Mouse (Mus musculus): ENCODE measurements around the gene Atp6v0b.

Gene Atp6v0b

DNA sequence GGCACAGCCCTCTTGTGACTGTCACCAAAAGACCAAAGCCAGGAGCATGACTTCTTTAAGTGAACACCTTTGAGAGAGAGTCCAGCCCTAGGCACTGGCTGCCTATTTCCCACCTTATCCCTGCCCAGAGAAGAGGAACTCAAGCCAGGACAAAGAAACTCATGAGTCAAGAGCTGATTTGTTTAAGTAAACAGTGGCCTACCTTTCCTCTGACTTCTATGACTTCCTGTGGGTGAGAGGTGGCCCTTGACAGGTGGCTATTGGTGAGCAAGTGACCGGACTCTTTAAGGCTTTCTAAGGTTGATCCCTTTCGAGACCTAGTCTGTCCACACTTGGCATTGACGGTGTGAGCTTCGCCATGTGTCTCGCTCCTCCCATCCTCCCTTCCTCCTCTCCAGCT is 46.3 kb downstream of the Atp6v0b start:
- in situ Hi-C loops (cut with MboI, MseI) = no loop called here

DNA sequence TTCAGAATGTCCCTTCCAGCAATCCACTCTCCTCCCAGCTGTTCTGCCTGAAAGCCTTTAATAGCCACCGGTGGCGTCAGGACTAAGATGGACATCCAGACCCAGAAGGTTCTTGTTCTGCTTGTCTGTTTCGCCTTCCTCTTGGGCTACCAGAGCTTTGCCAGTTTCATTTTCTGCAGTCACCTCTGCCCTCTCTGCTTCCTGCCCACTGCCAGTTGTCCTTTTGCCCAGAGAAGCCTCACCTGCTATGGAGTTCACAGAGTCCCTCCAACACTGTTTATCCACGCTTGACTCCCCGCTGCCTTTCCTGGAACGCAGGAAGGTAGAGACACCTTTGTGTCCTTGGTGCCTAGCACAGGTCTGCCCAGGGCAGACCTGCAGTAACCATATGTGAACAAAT is 47.8 kb downstream of the Atp6v0b start:
- in situ Hi-C loops (cut with MboI, MseI) = no loop called here

DNA sequence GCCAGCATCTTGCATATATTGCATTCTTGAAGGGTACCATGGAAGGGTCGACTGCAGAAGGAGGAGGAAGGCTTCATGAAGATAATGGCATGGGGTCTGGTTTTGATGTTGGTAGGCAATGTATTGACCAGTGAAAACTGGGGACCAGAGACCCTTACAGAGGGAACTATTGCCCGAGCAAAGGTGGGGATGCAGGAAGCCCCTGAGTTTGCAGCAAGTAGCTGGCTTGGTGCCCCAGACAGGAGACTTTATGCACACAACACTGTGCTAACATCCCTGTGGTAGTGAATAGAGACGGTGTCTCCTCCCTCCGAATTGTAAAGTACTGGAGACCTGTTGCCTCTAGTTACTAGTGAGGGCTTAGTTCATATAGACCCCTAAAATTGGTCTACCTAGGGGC is 49.9 kb downstream of the Atp6v0b start:
- in situ Hi-C loops (cut with MboI, MseI) = no loop called here

DNA sequence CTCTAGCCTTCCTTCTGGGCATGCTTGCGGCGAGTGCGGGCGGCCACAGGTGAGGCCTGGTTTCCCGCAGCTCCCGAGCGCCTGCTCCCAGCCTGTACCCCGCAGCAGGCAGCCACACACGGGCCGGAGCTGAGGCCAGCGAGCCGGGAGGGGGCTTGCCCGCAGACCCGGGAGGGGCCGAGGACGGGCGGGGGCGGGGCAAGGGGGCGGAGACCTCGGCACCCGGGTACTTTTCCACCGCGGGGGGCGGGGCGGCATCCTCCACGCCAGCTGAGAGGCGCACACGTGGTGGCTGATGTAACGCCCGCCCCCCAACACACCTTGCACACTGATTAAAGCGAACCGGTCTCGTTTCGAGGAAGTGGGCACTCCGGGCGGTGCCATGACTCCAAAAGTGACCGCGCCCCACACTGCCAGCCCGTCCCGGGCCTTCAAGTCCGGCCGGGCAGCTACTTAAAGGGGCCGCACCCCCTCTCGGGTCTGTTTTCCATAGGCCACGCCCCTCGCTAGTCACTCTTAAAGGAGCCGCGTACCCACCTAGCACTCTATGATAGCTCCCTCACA is 50.8 kb downstream of the Atp6v0b start:
- in situ Hi-C loops (cut with MboI, MseI) = no loop called here

DNA sequence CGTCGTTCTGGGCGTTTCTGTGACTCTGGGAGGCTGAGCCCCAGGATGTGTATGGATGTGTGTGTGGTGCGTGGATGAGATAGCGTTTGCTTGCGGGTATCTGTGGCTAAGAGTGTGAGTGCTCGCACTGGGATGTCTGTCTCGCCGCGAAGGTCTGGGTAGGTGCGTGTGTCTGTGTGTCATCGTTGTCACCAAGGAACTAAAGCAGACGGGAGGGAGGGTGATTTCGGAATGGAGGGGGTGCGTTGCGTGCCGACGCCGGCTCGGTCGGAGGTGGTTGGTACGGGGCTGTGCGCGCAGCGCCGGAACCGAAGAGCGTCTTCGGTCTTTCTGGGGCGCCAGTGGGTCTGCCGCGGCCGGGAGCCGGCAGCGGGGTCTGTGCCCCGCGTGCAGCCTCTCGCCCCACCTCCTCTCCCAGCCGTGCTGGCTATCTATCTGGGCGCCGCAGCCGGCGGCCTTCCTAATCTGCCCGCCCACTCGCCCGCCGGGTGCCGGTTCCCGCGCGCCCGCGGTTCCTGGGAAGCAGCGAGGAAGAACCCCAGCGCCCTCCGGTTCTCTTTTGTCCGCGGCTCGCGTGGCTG is 51.5 kb downstream of the Atp6v0b start:
- in situ Hi-C loops (cut with MboI, MseI) = no loop called here

DNA sequence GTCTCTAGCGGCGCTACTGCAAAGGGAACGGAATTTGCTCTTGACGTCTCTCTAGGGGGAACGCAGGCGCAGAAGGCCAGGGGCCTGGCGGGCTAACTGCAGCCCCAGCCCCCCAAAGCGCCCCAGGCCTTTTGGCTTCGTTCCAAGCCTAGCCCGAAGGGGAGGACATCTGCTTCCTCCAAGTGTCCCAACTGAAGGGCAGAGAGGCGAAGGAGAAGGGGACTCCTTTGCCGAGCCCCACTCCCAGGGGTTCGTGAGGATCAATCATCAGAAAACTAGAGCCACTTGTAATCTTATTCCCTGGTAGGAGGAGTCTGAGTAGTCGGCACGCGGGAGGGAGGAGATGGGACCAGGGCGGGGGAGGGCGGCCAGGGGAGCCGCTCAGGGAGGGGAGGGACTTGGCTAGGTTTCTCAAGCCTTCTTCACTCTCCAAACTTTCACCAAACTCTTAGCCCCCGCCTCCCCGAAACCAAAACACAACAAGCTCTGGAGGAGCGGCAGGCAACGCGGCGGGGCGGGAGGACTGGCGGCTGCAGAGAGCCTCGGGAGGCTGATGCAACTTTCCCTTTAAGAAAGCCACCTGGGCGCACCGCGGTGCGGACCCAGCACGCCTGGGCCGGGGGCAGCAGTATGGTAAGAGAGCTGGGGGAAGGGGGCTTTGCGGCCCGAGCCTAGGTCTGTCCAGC is 52.1 kb downstream of the Atp6v0b start:
- in situ Hi-C loops (cut with MboI, MseI) = no loop called here

DNA sequence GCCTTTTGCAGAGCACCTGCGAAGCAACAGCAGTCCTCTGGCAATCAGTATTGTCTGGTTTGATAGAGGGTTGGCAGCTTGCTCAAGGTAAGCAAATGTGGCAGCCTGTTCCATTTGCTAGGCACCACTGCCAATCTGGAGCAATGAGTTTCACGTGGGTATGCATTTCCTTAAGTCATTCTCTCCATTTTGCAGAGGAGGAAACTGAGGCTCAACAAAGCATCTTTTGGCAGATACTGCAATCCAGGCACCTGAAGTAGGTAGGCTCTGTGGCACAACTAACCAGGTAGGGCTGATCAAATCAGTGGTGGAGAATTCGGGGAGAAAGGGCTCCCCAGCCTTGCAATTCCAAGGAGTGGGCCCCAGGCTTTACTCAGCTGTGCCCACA is 52.7 kb downstream of the Atp6v0b start, which contains the start of gene Slc6a9:
Gene Slc6a9 (plus strand): TSS at position 50 of the 388 bp plus-strand sequence.
- in situ Hi-C loops (cut with MboI, MseI) = no loop called here

All from T-helper 17 cell (primary cell).